Mouse (Mus musculus): ENCODE measurements at regions not wholly inside any gene's neighbourhood (a gene's known extent, or its start where the extent isn't known, plus 50 kb on each side); places are given as distances from the start of the nearest gene placed in this dataset.

DNA sequence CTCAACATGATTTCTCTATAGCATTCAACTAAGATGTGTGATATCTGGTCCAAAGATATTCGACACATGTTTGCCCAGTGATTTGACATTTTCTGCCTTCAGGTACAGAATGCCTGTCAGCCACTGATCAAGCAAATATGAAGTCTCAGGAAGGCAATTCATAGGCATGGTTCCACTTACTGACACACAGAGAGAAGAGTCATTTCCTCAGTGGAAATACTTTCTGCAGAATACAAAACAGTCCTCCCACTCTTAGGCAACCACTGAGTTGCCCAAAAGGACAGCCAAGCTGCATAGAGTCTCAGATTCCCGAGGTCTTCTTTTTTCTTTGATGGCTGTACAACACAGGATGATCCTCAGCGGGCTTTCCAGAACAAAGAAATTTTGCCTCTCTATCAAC, 110.9 kb downstream of the Ndufa4 start:
- WGBS (ENCODE audit: insufficient replicate concordance): 47% methylated on average over 3 of the region's 3 CpGs

GRCm38 (mm10) chr6:11793366-11793765, 113.9 kb downstream of the Ndufa4 start:
- Histone ChIP-seq H3K27me3 (no peaks in the 10 kb centered on the region), H3K36me3 (replicated peaks) (no peaks in the 10 kb centered on the region), H3K4me1 (replicated peaks) (no peaks in the 10 kb centered on the region), H3K4me3 (replicated peaks) (no peak overlapping the region), H3K9me3 (replicated peaks) (no peaks in the 10 kb centered on the region), H3K4me2 (no peak overlapping the region), H3K9ac (no peak overlapping the region), H3K27ac (replicated peaks) (no peak overlapping the region)
- 23% methylated on average over 8 of the region's 8 CpGs for WGBS (ENCODE audit: insufficient replicate concordance)
- ATAC-seq (ENCODE audit: insufficient read depth): no peak

More for the DNA sequence above, 110.9 kb downstream of the Ndufa4 start:
- Histone ChIP-seq H3K27me3 (no peaks in the 10 kb centered on the region), H3K9ac (no peak overlapping the region), H3K9me3 (replicated peaks) (no peaks in the 10 kb centered on the region), H3K4me1 (replicated peaks) (no peaks in the 10 kb centered on the region), H3K27ac (replicated peaks) (no peak overlapping the region), H3K36me3 (replicated peaks) (no peaks in the 10 kb centered on the region), H3K4me2 (no peak overlapping the region), H3K4me3 (replicated peaks) (no peak overlapping the region)
- ATAC-seq (ENCODE audit: insufficient read depth): no peak

- Histone ChIP-seq H3K27me3 (no peaks in the 10 kb centered on the region), H3K9ac (no peak overlapping the region), H3K9me3 (replicated peaks) (no peaks in the 10 kb centered on the region), H3K4me2 (no peak overlapping the region), H3K36me3 (replicated peaks) (no peaks in the 10 kb centered on the region), H3K4me1 (replicated peaks) (no peaks in the 10 kb centered on the region), H3K27ac (replicated peaks) (no peak overlapping the region), H3K4me3 (replicated peaks) (no peak overlapping the region)
- ATAC-seq (ENCODE audit: insufficient read depth): no peak
- 66% methylated on average over 3 of the region's 3 CpGs for WGBS (ENCODE audit: insufficient replicate concordance)
These were observed 115.1 kb downstream of the Ndufa4 start for GRCm38 (mm10) chr6:11792186-11792585.

DNA sequence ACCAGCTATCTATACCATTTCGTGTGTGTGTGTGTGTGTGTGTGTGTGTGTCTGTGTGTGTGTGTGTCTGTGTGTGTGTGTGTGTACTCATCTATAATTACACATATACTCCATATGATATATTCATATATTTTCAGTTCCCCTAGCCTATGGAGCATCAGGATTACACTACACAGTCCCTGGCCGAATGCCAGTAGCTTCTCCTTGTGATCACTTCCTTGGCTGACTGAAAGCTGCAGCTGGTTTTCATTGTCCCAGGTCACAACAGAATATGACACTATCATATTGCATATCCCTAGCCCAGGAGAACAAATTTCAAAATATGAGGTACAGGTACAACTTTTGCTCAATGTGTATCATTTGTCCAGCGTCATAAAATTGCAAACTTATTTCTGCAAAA, 116.2 kb downstream of the Ndufa4 start:
- 47% methylated on average over 3 of the region's 3 CpGs for WGBS (ENCODE audit: insufficient replicate concordance)
- Histone ChIP-seq H3K4me1 (replicated peaks) (no peaks in the 10 kb centered on the region), H3K27ac (replicated peaks) (no peak overlapping the region), H3K4me2 (no peak overlapping the region), H3K9ac (no peak overlapping the region), H3K4me3 (replicated peaks) (no peak overlapping the region), H3K36me3 (replicated peaks) (no peaks in the 10 kb centered on the region), H3K27me3 (no peaks in the 10 kb centered on the region), H3K9me3 (replicated peaks) (no peaks in the 10 kb centered on the region)
- no peak for ATAC-seq (ENCODE audit: insufficient read depth)

DNA sequence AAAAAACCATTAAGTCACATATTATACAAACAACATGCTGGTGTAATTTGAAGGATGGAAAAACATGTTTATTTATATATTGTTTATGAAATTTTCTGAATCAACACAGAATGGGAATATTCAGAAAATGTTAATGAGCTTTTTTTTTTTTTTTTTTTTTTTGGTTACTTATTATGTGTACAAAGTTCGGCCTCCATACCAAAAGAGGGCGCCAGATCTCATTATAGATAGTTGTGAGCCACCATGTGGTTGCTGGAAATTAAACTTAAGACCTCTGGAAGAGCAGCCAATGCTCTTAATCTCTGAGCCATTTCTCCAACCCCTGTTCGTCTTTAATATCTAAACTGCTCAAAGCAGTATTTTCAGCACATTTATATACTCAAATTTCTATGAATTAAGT, 133.3 kb downstream of the Ndufa4 start:
- Histone ChIP-seq H3K9ac (no peak overlapping the region), H3K4me3 (replicated peaks) (no peak overlapping the region), H3K36me3 (replicated peaks) (no peaks in the 10 kb centered on the region), H3K4me1 (replicated peaks) (no peaks in the 10 kb centered on the region), H3K27ac (replicated peaks) (no peak overlapping the region), H3K9me3 (replicated peaks) (no peaks in the 10 kb centered on the region), H3K4me2 (no peak overlapping the region), H3K27me3 (no peaks in the 10 kb centered on the region)
- 62% methylated on average over 3 of the region's 3 CpGs for WGBS (ENCODE audit: insufficient replicate concordance)
- no peak for ATAC-seq (ENCODE audit: insufficient read depth)

DNA sequence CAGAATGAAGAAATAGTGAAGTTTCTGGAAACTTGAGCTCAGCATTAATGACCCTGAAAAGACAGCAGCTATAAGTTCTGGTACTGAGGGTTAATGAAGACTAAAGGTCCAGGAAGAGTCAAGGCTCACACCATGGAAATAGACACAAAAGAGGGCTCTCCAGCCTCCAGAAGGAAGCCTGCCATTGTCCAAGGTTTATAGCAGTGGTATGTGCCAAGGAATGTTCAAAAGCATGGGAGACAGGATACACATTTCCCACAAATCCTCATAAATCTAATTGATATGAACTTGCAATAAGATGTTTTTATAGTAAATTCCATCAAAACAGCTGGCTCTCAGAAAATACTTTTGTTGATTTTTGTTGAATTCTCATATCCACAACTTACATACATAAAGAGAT, 144.4 kb downstream of the Ndufa4 start:
- Histone ChIP-seq H3K27ac (replicated peaks) (no peak overlapping the region), H3K27me3 (no peaks in the 10 kb centered on the region), H3K4me1 (replicated peaks) (no peaks in the 10 kb centered on the region), H3K4me3 (replicated peaks) (no peak overlapping the region), H3K9me3 (replicated peaks) (no peaks in the 10 kb centered on the region), H3K4me2 (no peak overlapping the region), H3K9ac (no peak overlapping the region), H3K36me3 (replicated peaks) (no peaks in the 10 kb centered on the region)
- ATAC-seq (ENCODE audit: insufficient read depth): no peak

- no peak for ATAC-seq (ENCODE audit: insufficient read depth)
- Histone ChIP-seq H3K27me3 (no peaks in the 10 kb centered on the region), H3K27ac (replicated peaks) (no peak overlapping the region), H3K36me3 (replicated peaks) (no peaks in the 10 kb centered on the region), H3K4me2 (no peak overlapping the region), H3K9me3 (replicated peaks) (no peaks in the 10 kb centered on the region), H3K4me1 (replicated peaks) (peaks cover 4% of the 10 kb centered on the region), H3K4me3 (replicated peaks) (no peak overlapping the region), H3K9ac (no peak overlapping the region)
- 66% methylated on average over 4 of the region's 4 CpGs for WGBS (ENCODE audit: insufficient replicate concordance)
These were observed 169.6 kb downstream of the Ndufa4 start for GRCm38 (mm10) chr6:11737667-11738066.

DNA sequence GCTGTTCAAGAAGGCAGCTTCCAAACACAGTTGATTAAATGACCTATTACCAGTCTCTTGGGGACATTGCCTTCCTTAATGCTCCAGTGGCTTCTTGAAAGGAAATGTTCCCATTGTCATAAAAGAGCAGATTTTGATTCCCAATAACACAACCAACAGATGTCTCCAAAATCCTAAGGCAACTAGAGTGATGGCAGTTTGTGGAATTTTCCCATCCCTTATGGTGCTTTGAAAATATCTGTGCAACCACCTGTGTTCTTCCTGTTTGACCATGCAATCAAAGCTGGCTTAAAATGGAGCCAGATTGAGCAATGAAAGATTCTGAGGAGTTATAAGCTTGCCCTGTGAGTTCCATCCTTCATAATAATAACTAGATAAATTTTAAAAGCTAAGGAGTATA, 176.2 kb downstream of the Ndufa4 start:
- Histone ChIP-seq H3K27ac (replicated peaks) (no peak overlapping the region), H3K27me3 (no peaks in the 10 kb centered on the region), H3K4me1 (replicated peaks) (peaks cover 13% of the 10 kb centered on the region), H3K9ac (no peak overlapping the region), H3K4me3 (replicated peaks) (no peak overlapping the region), H3K36me3 (replicated peaks) (no peaks in the 10 kb centered on the region), H3K9me3 (replicated peaks) (no peaks in the 10 kb centered on the region), H3K4me2 (no peak overlapping the region)
- no peak for ATAC-seq (ENCODE audit: insufficient read depth)

- no peaks in the 10 kb centered on the region for H3K27me3 ChIP-seq
- no peak overlapping the region for H3K4me2 ChIP-seq
- no peak for ATAC-seq (ENCODE audit: insufficient read depth)
- no peaks in the 10 kb centered on the region for H3K9me3 ChIP-seq (replicated peaks)
- H3K36me3 ChIP-seq (replicated peaks): no peaks in the 10 kb centered on the region
- H3K27ac ChIP-seq (replicated peaks): no peak overlapping the region
- H3K4me1 ChIP-seq (replicated peaks): peaks cover 15% of the 10 kb centered on the region
- no peak overlapping the region for H3K4me3 ChIP-seq (replicated peaks)
- no peak overlapping the region for H3K9ac ChIP-seq
- 57% methylated on average over 2 of the region's 2 CpGs for WGBS (ENCODE audit: insufficient replicate concordance)
These were observed 176.6 kb downstream of the Ndufa4 start for GRCm38 (mm10) chr6:11730667-11731066.

DNA sequence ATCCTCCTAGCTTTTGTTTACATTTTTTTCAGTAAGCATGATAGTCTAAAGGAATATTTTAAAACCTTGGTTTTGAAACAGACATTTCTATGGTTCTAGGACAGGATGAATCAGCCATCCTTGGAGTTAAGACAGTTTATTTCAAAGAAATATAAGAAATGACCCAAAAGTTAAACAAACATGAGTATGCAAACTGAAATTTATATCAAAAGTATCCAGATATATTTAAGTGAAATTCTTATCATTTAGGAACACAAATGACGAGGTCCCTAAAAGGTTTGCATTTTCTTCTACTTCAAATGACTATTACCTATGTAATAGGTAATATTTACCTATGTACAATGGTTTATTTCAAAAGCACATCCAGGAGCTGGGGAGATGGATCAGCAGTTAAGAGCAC, 179.5 kb downstream of the Ndufa4 start:
- Histone ChIP-seq H3K27me3 (no peaks in the 10 kb centered on the region), H3K4me3 (replicated peaks) (no peak overlapping the region), H3K27ac (replicated peaks) (peak overlapping the region; percentile 88), H3K4me1 (replicated peaks) (peaks cover 15% of the 10 kb centered on the region), H3K9me3 (replicated peaks) (no peaks in the 10 kb centered on the region), H3K9ac (no peak overlapping the region), H3K36me3 (replicated peaks) (no peaks in the 10 kb centered on the region), H3K4me2 (no peak overlapping the region)
- 20% methylated on average over 1 of the region's 1 CpGs for WGBS (ENCODE audit: insufficient replicate concordance)
- ATAC-seq (ENCODE audit: insufficient read depth): peak; percentile 13; the same call in 1 of the 2 replicates

DNA sequence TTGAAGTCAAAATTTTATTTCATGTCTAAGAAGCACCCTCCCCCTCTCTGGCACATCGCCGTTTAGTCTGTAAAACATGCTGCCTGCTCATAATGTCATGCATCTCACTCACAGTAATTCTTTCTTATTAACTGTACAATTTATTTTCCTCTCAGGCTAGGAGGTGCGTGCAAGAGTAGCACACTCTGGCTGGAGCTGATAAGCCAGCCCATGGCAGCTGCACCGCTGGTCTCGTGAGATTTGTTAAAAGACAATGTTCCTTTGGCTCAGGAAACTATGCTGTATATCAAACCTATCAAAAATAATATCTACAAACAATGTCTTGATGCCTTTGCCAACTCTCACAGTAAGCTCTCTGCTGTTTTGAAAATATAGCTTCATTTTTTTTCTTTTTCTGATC, 179.9 kb downstream of the Ndufa4 start:
- Histone ChIP-seq H3K4me1 (replicated peaks) (peaks cover 15% of the 10 kb centered on the region), H3K27me3 (no peaks in the 10 kb centered on the region), H3K36me3 (replicated peaks) (no peaks in the 10 kb centered on the region), H3K9me3 (replicated peaks) (no peaks in the 10 kb centered on the region), H3K27ac (replicated peaks) (peak overlapping the region; percentile 88), H3K9ac (no peak overlapping the region), H3K4me2 (peak overlapping the region; percentile 57), H3K4me3 (replicated peaks) (no peak overlapping the region)
- peak; percentile 99 for ATAC-seq (ENCODE audit: insufficient read depth)
- 11% methylated on average over 5 of the region's 5 CpGs for WGBS (ENCODE audit: insufficient replicate concordance)

GRCm38 (mm10) chr6:11723519-11723918, 183.8 kb downstream of the Ndufa4 start:
- WGBS (ENCODE audit: insufficient replicate concordance): 61% methylated on average over 2 of the region's 2 CpGs
- Histone ChIP-seq H3K4me1 (replicated peaks) (peaks cover 21% of the 10 kb centered on the region), H3K4me3 (replicated peaks) (no peak overlapping the region)

More at GRCm38 (mm10) chr6:11723519-11723918, 183.8 kb downstream of the Ndufa4 start:
- Histone ChIP-seq H3K4me2 (no peak overlapping the region), H3K9ac (no peak overlapping the region), H3K27ac (replicated peaks) (no peak overlapping the region), H3K27me3 (no peaks in the 10 kb centered on the region), H3K36me3 (replicated peaks) (no peaks in the 10 kb centered on the region), H3K9me3 (replicated peaks) (no peaks in the 10 kb centered on the region)
- ATAC-seq (ENCODE audit: insufficient read depth): no peak

Data from liver, embryonic 15.5 days (tissue).